Mouse (Mus musculus): Measurements from ENCODE around the gene Tmem258.
"Not testable (repeated sequence)": the region's sequence is repeated elsewhere in the genome, so short reads cannot be mapped to it uniquely, and the experiment has no call there.

Gene Tmem258

DNA sequence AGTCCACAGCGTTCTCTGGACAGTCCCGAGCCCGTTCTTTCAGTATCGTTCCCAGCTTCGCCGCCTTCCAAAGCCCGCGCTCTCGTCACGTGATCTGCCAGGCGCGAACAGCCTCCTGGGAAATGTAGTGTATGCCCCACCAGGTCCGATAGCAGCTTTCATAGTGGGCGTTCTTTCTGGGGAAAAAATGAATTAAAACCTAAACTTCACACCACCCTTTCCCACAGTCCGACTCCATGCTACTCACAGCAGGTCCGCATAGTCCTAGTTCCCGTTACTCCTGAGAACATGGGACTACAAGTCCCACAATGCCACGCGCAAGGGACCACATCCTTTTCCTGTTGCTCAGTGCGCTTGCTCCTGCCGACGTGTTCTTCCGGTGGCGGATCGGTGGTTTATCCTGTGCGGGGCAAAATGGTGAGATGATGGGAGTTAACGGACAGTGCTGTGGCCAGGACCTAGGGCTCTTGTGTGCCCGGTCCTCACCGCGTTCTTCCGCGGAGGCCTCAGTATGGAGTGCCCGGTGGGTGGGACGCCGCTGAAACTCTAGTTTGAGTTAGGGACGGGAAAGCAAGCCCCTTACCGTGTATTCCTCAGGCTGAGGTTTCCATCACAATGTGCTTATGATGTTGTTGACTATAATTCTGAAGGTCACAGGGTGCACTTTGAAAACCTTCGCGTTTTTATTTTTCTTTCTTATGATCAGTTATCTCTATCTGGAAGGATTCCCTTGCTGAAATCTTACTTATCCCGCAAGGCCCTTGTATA, at the start of gene Tmem258, which contains the start of gene Fen1:
Gene Tmem258 (plus strand): TSS at position 167 of the 768 bp plus-strand sequence.
Gene Fen1 (minus strand): TSS at position 322 of the 768 bp plus-strand sequence.
- DNase-seq (ENCODE audit: inconsistent age in 2 of 2, low spot score in 1 of 2), result peak; percentile 92 to 99

DNA sequence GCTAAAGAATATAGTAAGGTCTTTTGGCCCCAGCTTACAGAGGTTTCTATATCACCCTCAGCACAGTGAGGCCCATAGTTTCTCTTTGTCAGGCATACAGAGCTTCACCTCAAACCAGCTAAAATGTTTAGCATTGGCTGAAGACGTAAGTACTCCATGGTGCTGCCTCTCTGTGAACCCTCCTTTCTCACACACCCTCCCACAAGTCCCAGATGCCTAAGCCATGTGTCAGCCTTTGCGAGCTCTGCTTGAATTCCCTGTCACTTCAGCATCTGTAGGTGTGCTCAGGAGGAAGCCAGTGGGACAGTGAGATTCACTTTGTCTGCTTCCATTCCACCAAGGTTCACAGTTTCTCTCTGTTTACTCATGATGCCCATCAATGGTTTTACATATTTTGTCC, 46.1 kb upstream of the Tmem258 start:
- no peak for DNase-seq (ENCODE audit: inconsistent age in 2 of 2, low spot score in 1 of 2)

DNA sequence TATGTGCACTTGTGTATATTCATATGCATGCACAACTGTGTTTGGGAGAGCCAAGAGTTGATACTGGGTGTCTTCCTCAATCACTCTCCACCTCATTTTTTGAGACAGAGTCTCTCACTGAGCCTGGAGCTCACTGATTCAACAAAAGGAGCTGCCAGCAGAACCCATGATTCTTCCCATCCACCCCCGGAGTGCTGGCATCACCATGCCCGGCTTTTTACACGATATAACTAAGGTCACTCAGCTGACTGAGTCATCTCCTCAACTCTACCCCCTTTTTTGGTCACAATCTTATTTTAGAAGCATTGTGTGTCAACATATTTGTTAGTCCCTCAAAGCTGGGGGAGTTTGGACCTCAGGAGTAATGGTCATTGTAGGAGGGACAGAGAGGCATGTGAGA, 39.9 kb upstream of the Tmem258 start:
- peak; percentile 59 to 79 for DNase-seq (ENCODE audit: inconsistent age in 2 of 2, low spot score in 1 of 2)

DNA sequence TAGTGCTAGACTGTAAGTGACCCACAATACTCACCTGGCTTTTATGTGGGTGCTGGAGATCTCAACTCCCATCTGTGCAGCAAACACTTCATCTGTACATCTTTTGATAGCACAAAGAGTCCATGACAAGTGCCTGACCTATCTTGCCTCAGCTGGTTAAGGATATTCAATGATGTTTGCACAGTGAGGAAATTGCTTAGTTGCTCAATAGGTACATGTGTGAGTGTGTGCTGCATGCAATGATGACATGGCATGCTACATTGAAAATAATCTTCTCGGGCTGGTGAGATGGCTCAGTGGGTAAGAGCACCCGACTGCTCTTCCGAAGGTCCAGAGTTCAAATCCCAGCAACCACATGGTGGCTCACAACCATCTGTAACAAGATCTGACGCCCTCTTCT, 37.9 kb upstream of the Tmem258 start:
- DNase-seq (ENCODE audit: inconsistent age in 2 of 2, low spot score in 1 of 2), result not testable (repeated sequence)

DNA sequence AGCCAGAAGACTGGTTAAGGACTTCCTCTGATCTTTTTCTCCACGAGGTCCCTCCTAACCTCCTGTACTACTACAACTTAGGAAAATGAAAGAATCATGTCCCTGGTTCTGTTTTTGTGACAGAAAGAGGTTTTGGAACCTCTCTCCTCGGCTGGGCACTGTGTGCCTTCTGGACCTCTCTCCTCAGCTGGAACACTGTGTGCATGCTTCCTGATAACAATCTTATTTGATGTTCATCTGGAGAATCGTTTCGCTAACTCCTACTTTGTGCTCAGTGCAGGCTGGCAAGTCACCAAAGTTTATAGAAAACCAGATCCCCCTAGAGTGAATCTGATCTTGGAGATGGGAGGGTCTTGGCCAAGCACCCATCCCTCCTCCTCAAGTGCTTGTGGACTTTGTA, 36.7 kb upstream of the Tmem258 start:
- DNase-seq (ENCODE audit: inconsistent age in 2 of 2, low spot score in 1 of 2), result no peak

DNA sequence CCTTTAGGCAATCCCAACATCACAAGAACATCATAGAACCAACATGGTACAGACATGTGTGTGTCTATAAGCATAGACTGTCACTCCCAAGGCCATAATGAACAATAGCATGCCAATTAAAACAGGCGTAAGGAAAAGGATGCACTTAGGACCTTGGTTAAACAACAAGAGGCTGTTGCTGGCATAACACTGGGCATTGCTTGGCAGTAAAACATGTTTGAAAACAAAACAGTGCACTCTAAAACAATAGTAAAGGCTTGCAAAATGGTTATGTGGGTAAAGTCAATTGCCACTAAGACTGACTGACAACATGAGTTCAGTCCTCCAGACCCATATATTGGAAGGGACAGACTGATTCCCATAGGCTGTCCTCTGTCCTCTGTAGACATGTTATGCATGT, 35.9 kb upstream of the Tmem258 start:
- DNase-seq (ENCODE audit: inconsistent age in 2 of 2, low spot score in 1 of 2), result no peak

DNA sequence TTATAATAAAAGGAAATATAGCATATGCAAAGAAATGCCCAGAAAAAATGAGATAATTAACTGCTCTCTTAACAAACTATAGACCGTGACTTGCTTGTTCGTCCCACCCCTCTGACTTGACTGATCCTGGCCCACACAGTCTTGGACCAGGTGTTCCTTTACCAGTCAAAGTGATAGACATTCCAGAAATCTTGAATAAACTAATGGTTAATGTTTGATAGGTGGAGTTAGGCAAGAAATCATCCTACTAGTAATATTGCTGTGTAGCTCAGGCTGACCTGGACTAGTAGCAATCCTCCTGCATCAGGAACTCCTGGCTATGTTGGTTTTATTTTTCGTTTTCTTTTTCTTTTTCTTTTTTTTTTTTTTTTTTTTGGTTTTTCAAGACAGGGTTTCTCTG, 35.4 kb upstream of the Tmem258 start:
- DNase-seq (ENCODE audit: inconsistent age in 2 of 2, low spot score in 1 of 2), result no peak

DNA sequence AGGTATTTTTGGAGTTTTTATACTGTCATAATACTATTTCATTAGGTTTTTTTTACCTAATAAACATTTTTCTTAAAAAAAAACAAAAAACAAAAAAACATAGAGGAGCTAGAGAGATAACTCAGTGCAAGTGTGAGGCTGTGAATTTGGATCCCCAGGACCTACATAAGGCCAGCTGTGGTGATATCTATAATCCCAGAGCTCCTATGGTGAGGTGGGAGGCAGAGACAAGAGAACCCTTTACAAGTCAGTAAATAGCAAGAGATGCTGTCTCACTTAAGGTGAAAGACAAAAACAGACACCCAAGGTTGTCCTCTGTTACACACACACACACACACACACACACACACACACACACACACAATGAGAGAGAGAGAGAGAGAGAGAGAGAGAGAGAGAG, 34.6 kb upstream of the Tmem258 start:
- DNase-seq (ENCODE audit: inconsistent age in 2 of 2, low spot score in 1 of 2), result no peak

DNA sequence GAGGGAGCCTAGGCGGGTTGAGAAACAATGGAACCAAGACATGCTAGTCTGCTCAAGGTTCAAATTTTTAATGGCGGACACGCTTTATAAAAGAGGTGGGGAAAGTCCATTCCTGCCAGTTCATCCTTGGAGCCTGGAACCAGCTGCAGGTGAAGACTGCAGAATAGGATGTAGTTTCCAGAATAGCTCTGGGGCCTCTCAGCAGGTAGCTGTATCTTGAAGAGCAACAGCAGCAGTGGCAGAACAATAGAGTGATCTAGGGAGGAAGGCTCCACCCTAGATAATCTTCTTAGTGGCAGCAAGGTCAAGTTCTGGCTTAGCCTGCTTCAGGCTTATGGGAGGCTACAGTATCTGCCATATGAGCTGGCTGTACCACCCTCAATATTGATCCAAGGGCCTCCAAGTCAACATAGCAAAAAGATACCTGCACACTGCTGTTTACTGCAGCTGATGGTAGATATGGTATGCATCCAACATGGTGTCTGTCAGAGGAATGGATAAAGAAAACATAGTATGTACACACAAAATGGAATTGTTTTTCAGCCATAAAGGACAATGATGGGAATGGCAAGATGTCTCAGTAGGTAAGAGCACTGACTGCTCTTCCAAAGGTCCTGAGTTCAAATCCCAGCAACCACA, 34.0 kb upstream of the Tmem258 start:
- DNase-seq (ENCODE audit: inconsistent age in 2 of 2, low spot score in 1 of 2), result not testable (repeated sequence)

DNA sequence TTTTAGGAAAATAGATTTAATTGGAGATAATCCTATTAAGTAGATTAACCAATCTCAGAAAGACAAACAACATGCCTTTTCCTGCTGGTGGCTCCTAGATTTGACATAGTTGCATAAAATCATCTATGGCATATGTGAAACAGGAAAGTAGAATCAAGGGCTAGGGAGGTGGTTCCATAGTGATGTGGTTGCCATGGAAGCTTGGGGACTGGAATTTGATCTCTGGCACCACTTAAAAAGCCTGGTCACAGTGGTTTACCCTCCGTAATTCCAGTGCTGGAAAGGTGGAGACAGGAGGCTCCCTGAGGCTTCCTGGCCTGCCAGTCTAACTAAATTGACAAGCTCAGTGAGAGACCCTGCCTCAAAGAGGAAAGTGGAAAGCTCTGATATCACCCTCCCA, 33.3 kb upstream of the Tmem258 start:
- DNase-seq (ENCODE audit: inconsistent age in 2 of 2, low spot score in 1 of 2), result peak in 1 of 2 experiments; percentile 28

DNA sequence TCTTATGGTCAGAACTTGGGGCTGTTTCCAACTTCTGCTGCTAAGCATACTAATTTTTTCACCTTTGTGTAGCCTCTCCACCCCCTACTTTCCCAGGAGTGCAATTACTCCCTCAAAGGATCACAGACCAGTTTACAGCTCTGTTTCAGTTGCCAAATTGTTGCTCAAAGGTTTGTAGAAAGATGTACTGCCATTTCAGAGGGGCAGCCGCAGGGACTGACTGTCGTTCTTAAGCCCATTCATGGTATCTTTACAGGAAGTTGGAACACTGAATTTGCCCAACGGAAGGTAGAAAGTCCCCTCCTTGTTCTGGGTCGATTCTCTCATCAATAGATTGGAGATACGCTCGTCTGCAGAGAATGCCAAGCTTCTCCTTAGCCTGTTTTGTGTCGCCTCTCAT, 32.5 kb upstream of the Tmem258 start:
- peak in 1 of 2 experiments; percentile 26 for DNase-seq (ENCODE audit: inconsistent age in 2 of 2, low spot score in 1 of 2)

DNA sequence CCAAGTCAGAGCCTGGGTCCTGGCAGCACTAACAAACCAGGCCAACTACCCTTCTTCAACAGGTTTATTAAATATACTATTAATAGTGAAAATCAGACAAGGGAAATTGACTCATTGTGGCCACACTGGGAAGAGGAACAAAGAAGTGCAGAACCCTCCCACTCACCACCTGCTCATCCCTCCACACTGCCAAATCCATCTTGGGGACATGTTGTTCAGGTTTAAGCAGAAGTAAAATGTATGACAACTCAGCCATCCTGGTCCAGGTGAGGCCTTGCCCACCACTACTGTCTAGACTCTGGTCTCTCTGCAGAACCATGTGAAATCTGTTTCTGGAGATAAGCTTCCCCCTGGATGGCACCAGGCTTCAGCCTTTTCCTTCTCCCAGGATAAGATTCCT, 32.0 kb upstream of the Tmem258 start:
- DNase-seq (ENCODE audit: inconsistent age in 2 of 2, low spot score in 1 of 2), result peak in 1 of 2 experiments; percentile 33

DNA sequence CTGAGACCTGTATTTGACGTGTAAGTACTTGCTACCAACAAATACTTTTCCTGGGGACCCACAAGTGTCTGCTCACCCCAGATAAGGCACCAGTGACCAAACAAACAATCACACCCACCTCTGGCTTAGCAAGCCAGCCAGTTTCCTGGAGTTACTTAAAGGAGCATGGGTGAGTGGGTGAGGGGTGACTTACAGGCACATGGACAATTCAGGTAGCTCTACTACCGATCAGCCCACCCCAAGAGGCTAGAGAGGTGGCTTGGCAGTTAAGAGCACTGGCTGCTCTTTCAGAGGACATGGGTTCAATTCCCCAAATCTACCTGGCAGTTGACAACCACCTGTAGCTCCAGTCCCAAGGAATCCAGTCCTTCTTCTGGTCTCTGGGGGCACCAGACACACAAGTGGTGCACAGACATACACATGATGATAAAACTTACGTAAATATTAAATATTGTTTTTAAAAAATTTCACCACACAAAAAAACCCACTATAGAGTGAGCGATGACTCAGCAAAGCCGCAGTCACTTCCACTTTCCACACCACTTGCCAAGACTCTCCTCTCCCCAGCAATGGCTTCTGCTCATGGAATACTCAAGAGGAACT, 30.6 kb upstream of the Tmem258 start:
- DNase-seq (ENCODE audit: inconsistent age in 2 of 2, low spot score in 1 of 2), result peak in 1 of 2 experiments; percentile 36

DNA sequence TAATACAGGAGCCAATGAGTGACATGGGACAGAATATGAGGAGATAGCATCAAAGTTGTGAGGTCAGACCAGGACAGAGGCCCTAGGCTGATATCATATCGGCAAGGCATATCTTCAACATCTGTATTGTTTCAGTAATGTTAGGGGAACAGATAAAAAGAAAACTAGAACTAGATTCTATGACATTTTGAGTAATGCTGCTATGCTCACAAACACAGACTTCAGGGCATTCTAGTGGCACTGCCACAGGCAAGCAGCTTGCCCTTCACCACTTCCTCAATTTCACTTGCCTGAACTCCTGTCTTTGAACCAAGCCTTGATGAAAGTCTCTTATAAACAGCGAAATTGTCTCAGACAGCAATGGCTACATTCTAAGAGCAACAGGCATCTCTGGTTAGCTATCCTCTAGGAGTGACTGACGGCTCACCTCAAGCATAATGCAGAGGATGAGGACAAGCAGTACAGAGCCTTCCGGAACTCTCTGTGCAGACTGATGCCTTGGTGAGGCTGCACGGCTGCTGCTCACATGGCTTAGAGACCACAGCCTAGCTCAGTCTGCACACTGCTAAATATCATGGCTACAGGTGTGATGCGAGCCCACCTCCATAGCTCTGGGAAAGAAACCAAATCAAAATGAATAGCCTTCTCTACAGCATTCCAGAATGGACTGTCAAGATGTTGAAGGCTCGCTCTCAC, 29.8 kb upstream of the Tmem258 start:
- DNase-seq (ENCODE audit: inconsistent age in 2 of 2, low spot score in 1 of 2), result peak in 1 of 2 experiments; percentile 21

DNA sequence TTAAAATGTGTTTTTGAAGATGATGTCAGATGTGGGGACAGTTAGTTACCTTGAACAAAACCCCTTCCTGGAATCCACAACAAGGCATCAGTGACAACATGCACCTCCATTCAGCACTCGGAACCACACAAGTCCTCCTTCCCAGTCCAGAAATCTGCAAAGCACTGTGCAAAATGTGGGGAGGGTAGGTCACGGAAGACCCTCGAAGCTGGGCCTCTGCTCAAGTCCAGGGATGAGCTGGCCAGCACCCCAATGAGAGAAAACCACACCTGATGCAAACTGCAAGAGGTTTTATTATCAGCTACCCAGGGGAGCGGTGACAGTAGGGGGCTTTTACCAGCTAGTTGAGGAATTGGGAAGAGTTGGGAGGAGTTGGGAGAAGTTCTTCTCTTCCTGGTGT, 28.9 kb upstream of the Tmem258 start:
- peak in 1 of 2 experiments; percentile 28 for DNase-seq (ENCODE audit: inconsistent age in 2 of 2, low spot score in 1 of 2)

DNA sequence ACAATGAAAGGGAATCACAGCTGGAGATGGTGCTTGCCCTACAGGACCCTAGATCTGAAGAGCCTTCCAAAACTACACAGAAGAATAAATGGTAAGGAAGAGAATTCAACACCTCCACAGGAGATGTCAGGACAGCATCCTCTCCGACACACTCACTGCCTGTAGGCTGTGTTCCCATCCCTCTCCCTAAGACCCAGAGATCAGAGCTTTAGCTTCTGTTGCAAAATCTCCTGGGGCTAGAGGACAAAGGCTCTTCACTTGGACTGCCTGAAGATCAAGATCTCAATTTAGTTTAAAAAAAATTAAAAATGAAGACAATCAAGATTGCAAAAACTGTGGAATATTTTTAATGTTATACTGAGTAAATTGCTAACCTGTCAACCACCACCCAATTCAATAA, 27.3 kb upstream of the Tmem258 start:
- DNase-seq (ENCODE audit: inconsistent age in 2 of 2, low spot score in 1 of 2), result no peak

DNA sequence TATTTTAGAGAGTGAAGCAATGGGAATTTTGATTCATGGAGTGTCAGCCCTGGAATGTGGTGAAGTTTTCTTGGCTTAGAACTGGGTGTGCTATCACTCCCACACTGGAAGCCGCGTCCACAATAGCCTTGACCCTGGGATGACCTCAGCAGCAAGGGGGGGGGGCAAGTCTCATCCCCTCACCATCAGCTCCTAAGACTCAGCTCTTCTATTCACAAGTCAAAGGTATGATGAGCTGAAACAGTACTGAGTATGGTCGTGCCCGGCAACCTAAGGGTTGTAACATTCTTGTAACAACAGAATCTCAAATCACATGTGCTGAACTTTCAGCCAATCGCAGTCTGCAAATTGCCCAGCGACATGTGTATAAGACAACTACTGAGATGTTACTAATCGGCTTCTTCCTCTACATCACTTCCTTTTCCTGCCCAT, 26.9 kb upstream of the Tmem258 start:
- DNase-seq (ENCODE audit: inconsistent age in 2 of 2, low spot score in 1 of 2), result peak; percentile 73 to 81

DNA sequence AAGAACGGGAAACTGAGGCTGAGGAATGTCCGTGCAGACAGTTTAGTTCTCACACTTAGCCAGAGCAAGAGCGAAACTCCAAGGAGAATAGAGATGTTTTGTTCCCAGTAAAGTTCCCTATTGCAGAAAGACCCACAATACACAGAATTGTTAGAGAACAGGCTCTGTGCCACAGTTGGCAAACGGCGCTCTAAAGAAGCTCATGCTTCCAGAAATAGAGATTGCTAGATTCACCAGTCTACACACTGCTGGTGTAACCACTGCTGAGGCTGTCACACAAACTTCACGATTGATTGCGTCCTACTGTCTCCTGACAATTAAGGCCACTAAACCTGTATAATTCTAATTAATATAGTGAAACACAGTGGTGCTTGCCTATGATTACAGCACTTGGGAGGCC, 22.6 kb upstream of the Tmem258 start:
- DNase-seq (ENCODE audit: inconsistent age in 2 of 2, low spot score in 1 of 2), result peak in 1 of 2 experiments; percentile 54

DNA sequence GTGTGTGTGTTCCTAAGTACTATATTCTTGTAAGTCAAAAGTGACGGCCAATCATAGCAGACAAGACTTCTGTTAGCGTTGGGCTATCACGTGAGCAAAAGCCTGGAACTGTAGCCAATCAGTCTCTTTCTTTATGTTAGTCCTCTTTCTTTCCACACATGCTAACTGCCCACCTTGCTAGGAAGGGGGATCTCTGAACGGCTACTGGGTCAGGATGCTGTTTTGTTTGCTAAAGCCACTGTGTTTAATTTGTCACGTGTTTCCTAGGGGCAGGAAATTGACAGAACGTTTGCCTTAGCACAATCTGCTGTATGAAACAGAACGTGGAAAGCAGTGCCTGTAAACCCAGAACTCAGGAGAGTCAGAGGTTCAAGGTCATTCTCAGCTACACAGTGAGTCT, 21.7 kb upstream of the Tmem258 start:
- no peak for DNase-seq (ENCODE audit: inconsistent age in 2 of 2, low spot score in 1 of 2)

DNA sequence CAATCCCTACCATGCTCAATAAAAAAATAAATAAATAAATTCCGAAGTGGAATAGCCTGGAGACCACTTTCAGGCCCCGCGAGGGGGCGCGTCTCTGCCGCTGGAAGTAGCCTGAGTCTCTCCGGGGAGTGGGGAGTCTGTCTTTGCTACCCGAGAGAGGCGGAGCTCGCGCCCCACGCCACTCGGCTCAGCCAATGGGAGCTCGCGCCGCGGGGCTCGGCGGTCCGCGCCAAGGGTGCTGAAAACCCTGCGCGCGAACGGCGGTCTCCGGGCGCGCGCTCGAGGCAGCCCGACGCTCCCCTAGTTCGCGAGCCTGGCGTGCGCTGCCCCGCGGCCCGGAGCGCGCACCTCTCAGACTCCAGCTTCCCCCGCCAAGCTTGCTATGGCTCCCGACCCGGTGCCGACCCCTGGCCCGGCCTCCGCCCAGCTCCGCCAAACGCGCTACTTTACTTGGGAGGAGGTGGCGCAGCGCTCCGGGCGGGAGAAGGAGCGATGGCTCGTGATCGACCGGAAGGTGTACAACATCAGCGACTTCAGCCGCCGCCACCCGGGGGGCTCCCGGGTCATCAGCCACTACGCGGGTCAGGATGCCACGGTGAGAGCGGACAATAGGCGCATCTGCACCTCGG, 21.0 kb upstream of the Tmem258 start, which contains the start of gene Fads1:
Gene Fads1 (plus strand): TSS at position 219 of the 629 bp plus-strand sequence.
- peak; percentile 97 for DNase-seq (ENCODE audit: inconsistent age in 2 of 2, low spot score in 1 of 2)
